Mouse (Mus musculus) testis, adult 2 months (tissue): Measurements from ENCODE around the gene Gm45234.

Source experiments
- CTCF ChIP-seq: fragments of 200-500 bp; IDR thresholded peaks from 2 replicates; pipeline ENCODE4 v1.5.1; 2012; ENCODE audit warnings: low read depth, mild to moderate bottlenecking, inconsistent platforms, low read length, moderate library complexity; ENCODE audit not compliant: control insufficient read depth, insufficient read depth, insufficient replicate concordance
- POLR2A ChIP-seq: fragments of 200-500 bp; IDR thresholded peaks from 2 replicates; pipeline ENCODE4 v1.6.1; 2012; ENCODE audit warnings: low read depth, mild to moderate bottlenecking, inconsistent platforms, low read length, moderate library complexity; ENCODE audit not compliant: control insufficient read depth

- TF ChIP-seq CTCF, result no peak
- TF ChIP-seq POLR2A, result no peak
These were observed 37.9 kb downstream of the Gm45234 start for GRCm38 (mm10) chr6:124717968-124718367.
